Mouse (Mus musculus) embryo, embryonic 11 days (tissue): ENCODE measurements around the gene Tnfaip8l3.
A peak's percentile ranks its signal among the peaks of the same experiment; 100 is the strongest.

Experiments
- DNase-seq: peaks from one replicate; pipeline ENCODE4 v3.0.0-alpha.2; 2015

The Tnfaip8l3 gene

GRCm38 (mm10) chr9:53986972-53987371 lies 81.2 kb downstream of the Tnfaip8l3 start:
- peak; percentile 61 for DNase-seq

GRCm38 (mm10) chr9:53984868-53985267 lies 83.3 kb downstream of the Tnfaip8l3 start:
- DNase-seq, result peak; percentile 65

- peak; percentile 74 for DNase-seq
Measured at GRCm38 (mm10) chr9:53975122-53975518, 93.1 kb downstream of the Tnfaip8l3 start, which contains the start of gene Elmod1. TSS of gene Elmod1 (minus strand) at chr9:53975301.

- peak; percentile 69 for DNase-seq
Measured at GRCm38 (mm10) chr9:53974328-53975121, 93.7 kb downstream of the Tnfaip8l3 start.

- DNase-seq, result no peak
Measured at GRCm38 (mm10) chr9:53973929-53974327, 94.3 kb downstream of the Tnfaip8l3 start.
